Mouse (Mus musculus) T-helper 1 cell (primary cell): Measurements from ENCODE around the gene Ciz1.

Experiments used
- in situ Hi-C: fragments of 300-600 bp; cut with MboI, MseI; formaldehyde crosslinking; loops from one replicate; pipeline ENCODE4 v1.15.1; 2025; ENCODE audit warnings: high pct_unique_total_duplicates

Gene Ciz1

GRCm38 (mm10) chr2:32352151-32353006 lies at the start of gene Ciz1:
Gene Ciz1 (plus strand): TSS chr2:32352327.
- in situ Hi-C loops, result no loop called here

- in situ Hi-C loops, result no loop called here
Observed at GRCm38 (mm10) chr2:32302952-32303351, 49.2 kb upstream of the Ciz1 start.

GRCm38 (mm10) chr2:32304145-32304832 lies 47.8 kb upstream of the Ciz1 start:
- in situ Hi-C loops, result no loop called here

- in situ Hi-C loops, result no loop called here
Observed at GRCm38 (mm10) chr2:32305668-32306067, 46.5 kb upstream of the Ciz1 start.

GRCm38 (mm10) chr2:32306176-32306575 lies 46.0 kb upstream of the Ciz1 start:
- in situ Hi-C loops, result no loop called here

- in situ Hi-C loops, result no loop called here
Observed at GRCm38 (mm10) chr2:32307247-32307798, 44.8 kb upstream of the Ciz1 start.

- in situ Hi-C loops, result no loop called here
Observed at GRCm38 (mm10) chr2:32307941-32308760, 44.0 kb upstream of the Ciz1 start.

GRCm38 (mm10) chr2:32308870-32309568 lies 43.1 kb upstream of the Ciz1 start:
- in situ Hi-C loops, result no loop called here

GRCm38 (mm10) chr2:32310096-32310845 lies 41.9 kb upstream of the Ciz1 start:
- in situ Hi-C loops, result loop anchor here (5.0 kb wide), 1 partner anchor 72 kb away; the partner anchor contains the start of gene 1110008P14Rik

GRCm38 (mm10) chr2:32311443-32312317 lies 40.4 kb upstream of the Ciz1 start:
- in situ Hi-C loops, result loop anchor here (5.0 kb wide), 1 partner anchor 71 kb away; the partner anchor contains the start of gene 1110008P14Rik

- in situ Hi-C loops, result loop anchor here (5.0 kb wide), 1 partner anchor 70 kb away; the partner anchor contains the start of gene 1110008P14Rik
Observed at GRCm38 (mm10) chr2:32312318-32312964, 39.7 kb upstream of the Ciz1 start.

- in situ Hi-C loops, result loop anchor here (5.0 kb wide), 1 partner anchor 67 kb away; the partner anchor contains the start of gene 1110008P14Rik
Observed at GRCm38 (mm10) chr2:32314831-32315230, 37.3 kb upstream of the Ciz1 start.

- in situ Hi-C loops, result no loop called here
Observed at GRCm38 (mm10) chr2:32315751-32316150, 36.4 kb upstream of the Ciz1 start.

GRCm38 (mm10) chr2:32316887-32317656 lies 35.1 kb upstream of the Ciz1 start:
- in situ Hi-C loops, result no loop called here

- in situ Hi-C loops, result no loop called here
Observed at GRCm38 (mm10) chr2:32317791-32318417, 34.2 kb upstream of the Ciz1 start.

- in situ Hi-C loops, result no loop called here
Observed at GRCm38 (mm10) chr2:32318709-32319585, 33.2 kb upstream of the Ciz1 start.
